Mouse (Mus musculus) CH12.LX (cell line): ENCODE measurements around the gene Fzd2.

Experiments
- BHLHE40 ChIP-seq: IDR thresholded peaks from 2 replicates; pipeline ENCODE4 v1.6.1; 2011; ENCODE audit warnings: mild to moderate bottlenecking, low read depth, low read length, improper control_type of control experiment
- CTCF ChIP-seq, 2 experiments: IDR thresholded peaks in 1 of 2; conservative IDR thresholded peaks in 1 of 2; 2 replicates each; pipeline ENCODE4 v1.5.1; 2011 to 2012; ENCODE audit warnings: low read depth in 2 of 2, low read length in 2 of 2, improper control_type of control experiment in 1 of 2, inconsistent platforms in 1 of 2, mild to moderate bottlenecking in 1 of 2, moderate library complexity in 1 of 2
- EP300 ChIP-seq: IDR thresholded peaks from 2 replicates; pipeline ENCODE4 v1.6.1; 2011; ENCODE audit warnings: low read length, improper control_type of control experiment

- no peak for TF ChIP-seq BHLHE40
- peak; percentile 13 to 40; a peak in 2 of 4 replicates for TF ChIP-seq CTCF (conservative IDR thresholded peaks at IDR 0.05 in 1 of 2, IDR thresholded peaks at IDR 0.05 in 1 of 2; ENCODE audit: low read depth in 2 of 2, low read length in 2 of 2)
- TF ChIP-seq EP300: no peak
These were observed 15.3 kb downstream of the Fzd2 start for GRCm38 (mm10) chr11:102619449-102619848.
